Mouse (Mus musculus): ENCODE data around the gene Gm43720.
"Not testable (repeated sequence)": the region's sequence is repeated elsewhere in the genome, so short reads cannot be mapped to it uniquely, and the experiment has no call there.

Gene Gm43720

DNA sequence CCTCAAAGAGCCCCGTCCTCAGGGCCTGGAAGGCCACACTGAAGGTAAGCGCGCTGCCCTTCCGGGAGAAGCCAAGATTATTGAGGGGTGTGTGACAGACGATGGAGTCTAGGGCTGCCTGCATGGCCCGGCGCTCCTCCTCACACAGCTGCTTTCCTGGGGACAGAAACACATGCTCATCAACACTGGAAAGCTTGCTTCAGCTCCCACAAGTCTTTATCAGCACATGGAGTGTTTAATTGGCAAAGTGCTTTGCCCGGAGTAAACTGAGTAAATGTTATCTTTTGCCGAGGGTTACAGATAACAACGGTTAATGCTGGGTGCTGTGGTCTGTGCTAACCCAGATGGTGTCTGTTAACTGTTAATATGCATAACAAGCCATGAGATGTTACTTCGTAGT is 18.9 kb downstream of the Gm43720 start:
- no peak for DNase-seq

DNA sequence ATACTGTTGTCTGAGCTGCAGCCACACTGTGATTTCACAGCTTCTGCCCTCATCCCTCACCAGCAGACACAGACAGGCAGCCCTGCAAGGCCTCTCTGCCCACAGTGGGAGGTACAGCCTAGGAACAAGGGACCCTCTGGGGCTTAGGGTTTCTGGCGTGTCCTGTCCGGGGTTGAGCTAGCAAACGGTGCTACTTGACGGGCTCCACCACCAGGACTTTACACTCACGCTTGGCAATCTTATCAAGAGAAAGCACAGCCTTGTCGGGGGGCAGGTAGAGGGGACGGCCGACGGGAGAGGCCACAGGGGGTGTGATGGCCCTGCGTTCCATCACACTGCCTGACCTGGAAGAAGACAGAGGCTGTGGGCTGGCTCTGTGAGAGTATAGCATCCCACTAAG is 19.7 kb downstream of the Gm43720 start:
- no peak for DNase-seq

DNA sequence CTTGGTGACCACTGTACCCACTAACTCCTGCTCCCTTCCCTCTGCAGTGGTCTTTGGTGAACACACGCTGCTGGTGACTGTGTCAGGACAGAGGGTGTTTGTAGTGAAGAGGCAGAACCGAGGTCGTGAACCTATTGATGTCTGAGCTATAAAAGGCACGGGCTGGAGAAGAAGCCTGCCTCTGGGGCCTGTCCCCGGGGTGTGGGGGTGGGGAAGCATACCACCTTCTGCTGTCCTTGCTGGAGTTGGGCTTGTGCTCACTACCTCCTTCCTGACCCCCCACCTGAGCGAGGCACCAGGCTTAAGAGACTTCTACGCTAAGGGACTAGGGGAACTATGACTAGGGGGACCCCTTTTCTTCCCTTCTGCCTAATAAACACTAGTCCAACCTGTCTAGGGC is 20.8 kb downstream of the Gm43720 start:
- DNase-seq, result no peak

DNA sequence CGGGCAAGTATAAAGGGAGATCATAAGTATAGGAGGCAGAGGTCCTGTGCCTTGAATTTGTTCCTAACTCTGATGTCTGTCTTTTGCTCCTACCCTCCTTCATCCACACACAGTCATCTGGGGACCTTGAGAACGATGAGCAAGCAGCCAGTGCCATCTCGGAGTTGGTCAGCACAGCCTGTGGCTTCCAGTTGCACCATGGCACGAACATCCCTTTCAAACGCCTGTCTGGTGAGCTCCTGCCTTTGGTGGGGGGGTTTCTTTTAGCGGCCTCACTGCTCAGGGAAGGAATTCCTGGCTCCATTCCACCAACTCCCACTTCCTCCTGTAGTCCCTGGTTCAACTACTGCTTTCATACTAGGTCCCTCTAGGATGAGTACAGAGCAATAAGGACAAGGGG is 21.2 kb downstream of the Gm43720 start:
- no peak for DNase-seq

DNA sequence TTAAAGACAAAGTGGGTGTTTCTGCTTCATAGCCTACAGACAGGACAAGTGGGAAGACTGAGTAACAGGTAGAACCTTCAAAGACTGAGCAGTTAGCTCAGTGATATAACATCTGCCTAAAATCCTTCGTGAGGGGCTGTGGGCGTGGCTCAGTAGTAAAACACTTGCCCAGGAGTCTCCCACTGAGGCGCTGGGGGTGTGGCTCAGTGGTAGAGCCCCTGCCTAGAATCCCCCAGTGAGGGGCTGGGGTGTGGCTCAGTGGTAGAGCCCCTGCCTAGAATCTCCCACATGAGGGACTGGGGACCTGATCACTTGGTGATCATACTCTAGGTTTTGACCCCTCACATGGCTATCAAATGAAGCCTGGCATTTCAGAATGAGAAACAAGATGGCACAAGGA is 21.7 kb downstream of the Gm43720 start:
- DNase-seq, result no peak

DNA sequence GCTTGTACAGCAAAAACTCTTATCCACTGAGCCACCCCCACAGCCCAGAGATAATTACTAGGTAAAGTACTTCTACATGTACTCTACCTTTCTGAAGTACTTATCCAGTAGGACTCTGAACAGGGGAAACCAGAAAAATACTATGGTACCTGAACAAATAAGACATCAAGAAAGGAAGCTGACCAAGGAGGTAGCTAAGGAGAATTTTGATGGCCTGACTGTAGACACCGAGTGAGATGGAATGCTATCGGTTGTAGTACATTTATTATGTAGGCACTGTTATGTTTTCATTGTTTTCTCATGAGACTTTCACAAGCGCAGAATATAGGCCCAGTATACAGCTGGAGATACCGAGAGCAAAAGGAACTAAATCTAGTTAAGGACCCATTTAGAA is 22.2 kb downstream of the Gm43720 start:
- DNase-seq, result no peak

DNA sequence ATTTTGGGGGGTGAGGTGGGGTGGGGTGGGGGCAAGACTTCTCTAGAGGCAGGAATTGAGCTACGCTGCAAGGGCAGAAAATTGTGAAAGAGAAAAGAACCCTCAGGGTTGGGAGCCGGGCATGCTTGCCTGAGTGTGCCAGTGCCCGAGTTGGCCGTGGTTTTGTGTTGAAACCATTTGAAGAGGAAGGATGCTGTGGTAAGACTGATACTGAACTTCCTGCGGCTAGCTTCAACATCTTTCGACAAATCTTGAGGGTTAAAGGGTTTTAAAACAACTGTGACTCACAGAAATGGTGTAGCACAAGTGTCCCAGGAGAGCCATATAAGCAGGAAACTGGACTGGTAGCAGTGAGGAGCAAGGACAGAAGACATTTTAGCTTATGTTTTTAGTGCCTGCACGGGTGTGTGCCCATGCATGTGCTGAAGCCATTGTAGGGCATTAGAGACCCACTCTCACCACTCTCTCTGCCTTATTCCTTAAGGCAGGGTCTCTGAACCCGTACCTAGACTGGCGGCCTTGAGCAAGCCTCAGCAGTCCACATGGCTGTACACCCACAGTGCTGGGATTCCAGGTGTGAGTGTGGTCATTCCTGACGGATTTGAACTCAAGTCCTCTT is 22.7 kb downstream of the Gm43720 start:
- peak in 1 of 2 experiments; percentile 45 for DNase-seq

DNA sequence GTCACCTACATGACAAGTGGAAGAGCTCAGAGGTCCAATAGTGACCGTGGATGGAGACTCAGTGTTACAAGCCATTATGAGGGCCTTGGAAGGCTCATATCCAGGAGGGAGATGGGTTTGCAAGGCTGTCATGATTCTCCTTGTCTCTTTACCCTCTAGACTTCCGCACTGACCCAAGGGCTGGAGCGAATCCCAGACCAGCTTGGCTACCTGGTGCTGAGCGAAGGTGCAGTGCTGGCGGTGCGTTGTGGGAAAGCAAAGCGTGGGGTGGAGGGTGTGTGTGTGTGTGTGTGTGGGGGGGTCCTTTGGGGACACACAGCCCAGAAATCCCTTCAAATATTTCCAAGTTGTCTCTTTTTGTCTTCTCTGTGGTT is 23.7 kb downstream of the Gm43720 start:
- DNase-seq, result no peak

DNA sequence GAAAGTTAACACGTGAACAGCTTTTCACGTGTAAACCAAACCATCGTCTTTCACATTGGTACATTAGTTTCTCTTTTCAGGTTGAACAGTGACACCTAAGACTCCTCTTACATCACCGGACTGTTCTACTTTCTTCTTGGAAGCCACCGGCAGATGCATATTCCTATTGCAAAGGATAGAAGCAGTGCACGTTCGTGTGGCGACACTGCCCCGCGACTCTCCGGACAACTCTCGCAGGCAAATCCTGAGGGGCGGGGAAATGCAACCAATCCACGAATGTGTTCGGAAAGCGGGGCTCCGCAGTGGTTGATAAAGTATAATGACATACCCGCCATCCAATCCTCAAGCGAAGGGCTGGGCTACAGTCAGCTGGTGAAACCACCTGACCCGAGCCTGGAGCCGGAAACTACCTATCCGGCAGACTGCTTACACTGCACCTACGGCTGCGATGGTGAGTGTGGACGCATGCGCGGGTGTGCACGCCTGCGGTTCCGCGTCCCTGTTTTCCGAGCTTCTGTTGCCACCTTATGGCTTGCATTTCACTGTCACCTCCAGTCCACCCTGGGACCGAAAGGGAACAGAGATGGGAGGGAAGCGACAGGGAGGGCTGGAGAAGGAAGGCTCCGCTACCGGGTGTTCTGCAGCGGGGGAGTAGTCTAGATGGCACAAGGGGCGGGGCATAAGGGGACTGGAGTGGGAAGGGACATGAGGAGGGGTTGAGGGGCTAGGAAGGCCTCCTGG is 24.2 kb downstream of the Gm43720 start, which contains the start of gene Lamtor4:
Lamtor4 (plus strand) TSS at position 130 of the 741 bp plus-strand sequence.
- DNase-seq, result peak; percentile 79 to 89

DNA sequence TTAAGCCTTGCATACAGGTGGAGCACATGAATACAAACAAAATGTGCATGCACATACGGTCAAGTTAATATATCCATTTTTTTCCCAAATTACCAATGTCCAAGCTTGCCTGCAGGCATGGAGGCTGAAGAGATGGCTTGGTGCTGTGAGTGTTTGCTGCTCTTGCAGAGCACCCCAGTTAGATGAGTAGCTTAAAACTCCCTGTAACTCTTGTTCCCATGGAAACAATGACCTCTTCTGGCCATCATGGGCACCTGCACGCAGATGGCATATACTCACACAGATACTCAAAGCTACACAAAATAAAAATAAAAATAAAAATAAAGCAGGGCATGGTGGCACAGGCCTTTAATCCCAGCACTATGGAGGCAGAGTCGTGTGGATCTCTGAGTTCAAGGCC is 26.7 kb downstream of the Gm43720 start:
- DNase-seq, result no peak

DNA sequence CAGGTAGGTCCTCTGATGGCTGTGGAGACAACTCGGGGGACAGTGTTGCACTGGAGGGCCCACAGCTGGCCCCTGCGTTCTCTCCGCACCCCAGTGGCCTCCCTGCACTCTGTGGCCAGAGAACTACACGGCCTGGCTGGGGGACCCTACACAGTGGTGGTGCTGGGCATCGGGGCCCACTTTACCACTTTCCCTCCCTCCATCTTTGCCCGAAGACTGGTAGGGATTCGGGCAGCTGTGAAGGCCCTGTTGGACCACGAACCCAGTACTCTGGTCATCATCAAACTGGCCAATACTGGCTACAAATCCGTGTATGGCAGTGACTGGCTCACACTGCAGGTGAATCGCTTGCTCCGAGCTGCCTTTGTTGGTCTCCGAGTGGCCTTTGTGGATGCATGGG is 28.6 kb downstream of the Gm43720 start:
- no peak for DNase-seq

DNA sequence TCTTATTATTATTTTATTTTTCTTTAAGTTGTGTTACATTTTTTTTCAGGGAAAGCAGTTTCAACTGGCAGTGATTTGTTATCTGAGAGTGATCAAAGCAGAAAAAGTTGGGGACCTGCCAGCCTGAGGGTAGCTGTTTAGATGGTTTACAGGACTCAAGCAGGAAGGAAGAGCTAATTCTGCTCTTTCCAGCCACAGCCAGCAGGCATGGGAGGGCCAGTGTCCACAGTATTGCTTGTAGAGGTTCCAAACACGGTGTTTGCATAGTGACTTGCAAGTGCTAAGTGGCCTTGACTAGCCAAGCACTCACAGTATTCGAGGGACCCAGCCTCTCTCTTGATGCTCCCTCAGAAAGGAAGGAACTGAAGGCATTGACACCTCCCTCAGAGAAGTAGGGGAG is 38.2 kb downstream of the Gm43720 start:
- DNase-seq, result no peak

DNA sequence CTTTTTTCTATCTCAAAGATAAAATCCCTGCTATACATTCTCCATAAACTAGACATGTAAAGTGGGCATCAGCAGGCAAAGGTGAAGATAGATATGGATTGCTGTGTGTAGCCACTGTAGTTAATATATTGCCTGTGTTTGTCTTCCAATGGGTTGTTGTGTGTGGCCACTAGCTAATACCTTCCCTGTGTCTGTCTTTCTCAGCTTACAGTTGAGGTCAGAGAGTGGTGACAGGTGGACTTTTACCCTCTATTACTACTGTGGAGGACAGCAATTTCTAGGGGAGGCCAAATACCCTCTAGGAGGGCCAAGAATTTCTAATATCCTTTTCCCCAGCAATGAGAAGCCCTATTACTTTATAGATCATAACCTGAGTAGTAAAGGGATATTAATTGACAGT is 45.5 kb downstream of the Gm43720 start:
- no peak for DNase-seq

DNA sequence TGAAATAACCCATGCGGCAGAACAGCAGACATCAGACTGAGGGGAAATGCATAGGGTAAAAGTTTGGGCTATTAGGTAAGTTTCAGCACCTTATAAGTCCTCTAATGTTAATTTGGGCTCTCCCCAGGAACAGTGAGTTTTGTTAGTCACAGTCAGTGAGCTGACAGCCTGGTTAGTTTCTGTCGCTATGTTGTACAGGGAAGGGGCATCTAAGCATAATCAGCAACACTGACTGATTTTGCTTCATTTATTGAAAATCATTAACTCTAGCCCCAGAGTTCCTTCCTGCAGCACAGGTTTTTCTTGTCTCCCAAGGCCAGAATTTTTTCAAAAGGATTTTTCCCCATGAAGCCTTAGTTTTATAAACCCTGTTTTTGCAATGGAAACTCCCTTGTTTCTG is 46.0 kb downstream of the Gm43720 start:
- no peak for DNase-seq

DNA sequence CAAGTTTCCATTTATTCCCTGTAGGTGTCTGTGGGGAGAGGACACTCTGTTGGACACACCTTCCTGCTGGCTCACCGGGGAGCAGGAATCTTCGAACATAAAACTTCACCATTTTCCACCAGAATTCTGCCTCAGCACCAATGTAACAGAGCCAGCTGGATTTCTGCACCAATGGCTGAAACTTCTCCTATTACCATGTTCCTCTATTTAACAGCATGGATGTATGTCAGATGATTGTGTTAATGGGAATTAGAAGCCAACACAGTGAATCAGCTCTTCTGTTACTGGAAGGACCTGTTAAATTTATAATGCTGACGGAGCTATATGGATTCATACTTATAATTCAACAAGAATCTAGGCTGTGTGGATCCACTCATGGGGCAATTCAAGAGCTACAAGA is 50.2 kb downstream of the Gm43720 start:
- no peak for DNase-seq

DNA sequence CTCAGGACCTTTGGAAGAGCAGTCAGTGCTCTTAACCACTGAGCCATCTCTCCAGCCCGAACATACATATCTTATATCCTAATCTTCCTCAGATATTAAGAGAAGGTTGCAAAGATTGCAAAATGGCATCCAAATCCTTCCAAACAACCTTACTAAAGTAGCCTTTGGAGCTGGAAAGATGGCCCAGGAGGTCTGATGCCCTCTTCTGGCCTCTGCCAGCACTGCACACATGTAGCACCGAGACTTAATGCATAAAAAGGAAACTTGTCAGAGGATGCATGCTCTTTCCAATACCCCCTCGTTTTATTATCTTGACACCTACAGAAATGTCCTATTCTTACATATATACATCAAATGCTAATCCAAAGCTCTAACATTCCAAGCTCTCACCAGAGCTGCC is 51.7 kb downstream of the Gm43720 start:
- peak in 1 of 2 experiments; percentile 65 for DNase-seq

DNA sequence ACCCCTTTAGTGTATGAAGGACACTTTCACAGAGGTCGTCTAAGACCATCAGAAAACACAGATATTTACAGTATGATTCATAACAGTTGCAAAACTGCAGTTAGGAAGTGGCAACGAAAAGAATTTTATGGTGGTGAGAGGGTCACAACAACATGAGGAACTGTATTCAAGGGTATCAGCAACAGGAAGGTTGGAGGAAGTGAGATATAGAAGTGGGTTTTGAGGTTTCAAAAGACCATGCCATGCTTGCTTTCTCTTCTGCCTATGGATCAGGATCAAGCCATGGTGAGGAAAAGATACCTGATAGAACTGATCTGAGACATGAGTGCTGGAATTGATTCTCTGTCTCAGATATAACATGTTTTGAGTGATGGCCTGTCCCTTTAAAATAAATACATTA is 52.4 kb downstream of the Gm43720 start:
- no peak for DNase-seq

DNA sequence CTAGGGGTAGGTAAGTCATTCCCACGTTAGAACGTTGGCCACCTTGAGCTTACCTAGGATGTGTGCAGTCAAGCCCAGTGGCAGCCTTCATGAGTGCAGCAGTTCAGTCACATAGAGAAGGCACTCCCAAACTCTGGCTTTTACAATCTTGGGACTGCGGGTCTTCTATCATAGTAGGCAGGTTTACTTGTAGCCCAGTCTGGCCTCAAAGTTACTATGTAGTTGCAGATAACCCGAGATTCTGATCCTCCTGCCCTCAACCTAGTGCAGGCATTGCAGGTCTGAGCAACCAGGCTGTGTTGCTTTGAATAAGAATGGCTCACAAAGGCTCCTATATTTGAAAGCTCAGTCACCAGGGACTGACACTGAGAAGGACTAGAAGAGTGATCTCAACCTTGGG is 53.3 kb downstream of the Gm43720 start:
- DNase-seq, result no peak

DNA sequence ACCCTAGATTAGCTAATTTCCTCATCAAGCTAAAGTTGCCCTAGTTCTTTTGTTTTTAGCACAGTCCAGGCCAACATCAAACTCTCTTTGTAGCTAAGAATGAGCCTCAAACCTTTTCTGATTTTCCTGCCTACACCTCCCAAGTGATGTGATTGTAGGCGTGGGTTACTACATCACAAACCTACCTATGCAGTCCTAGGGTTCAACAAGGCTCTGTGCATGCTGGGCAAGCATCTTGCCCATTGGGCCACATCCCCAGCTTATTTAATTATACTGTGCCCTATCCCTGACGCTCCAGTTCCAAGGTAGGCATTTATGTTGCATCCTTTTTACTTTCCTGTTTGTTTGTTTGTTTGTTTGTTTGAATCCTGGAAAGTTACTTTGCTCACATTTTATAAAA is 54.1 kb downstream of the Gm43720 start, which contains the start of gene Nxpe5:
Nxpe5 (plus strand) TSS at position 199 of the 400 bp plus-strand sequence.
- DNase-seq, result no peak

DNA sequence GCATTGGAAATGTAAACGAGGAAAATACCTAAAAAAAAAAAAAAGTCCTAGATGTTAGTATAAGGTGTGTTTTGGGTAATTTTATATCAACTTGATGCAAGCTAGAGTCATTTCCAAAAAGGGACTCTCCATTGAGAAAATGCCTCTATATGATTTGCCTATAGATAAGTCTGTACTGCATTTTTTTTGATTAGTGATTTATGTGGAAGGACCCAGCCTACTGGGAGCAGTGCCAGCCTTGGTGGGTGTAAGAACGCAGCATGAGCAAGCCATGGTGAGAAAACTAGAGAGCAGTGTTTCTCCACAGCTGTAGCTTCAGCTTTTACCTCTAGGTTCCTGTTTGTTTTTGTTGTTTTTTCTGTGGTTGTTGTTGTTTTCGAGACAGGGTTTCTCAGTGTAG is 56.5 kb downstream of the Gm43720 start:
- no peak for DNase-seq

DNA sequence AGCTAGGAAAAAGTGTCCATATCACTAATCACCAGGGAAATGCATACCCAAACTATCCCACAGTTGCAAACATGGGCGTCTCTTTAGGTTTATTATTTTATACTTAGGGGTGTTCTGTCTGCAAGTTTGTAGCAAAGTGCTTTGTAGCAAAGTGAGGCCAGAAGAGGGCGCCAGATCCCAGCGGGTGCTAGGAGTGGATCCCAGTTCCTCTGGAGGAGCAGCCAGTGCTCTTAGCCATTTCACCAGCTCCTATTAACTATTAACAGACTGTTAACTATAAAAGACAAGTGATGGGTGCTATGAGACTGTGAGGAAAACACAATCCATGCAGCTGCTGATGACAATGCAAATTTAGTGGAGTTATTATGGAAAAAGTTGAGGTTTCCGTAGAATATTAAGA is 57.6 kb downstream of the Gm43720 start:
- DNase-seq, result peak; percentile 67 to 88

DNA sequence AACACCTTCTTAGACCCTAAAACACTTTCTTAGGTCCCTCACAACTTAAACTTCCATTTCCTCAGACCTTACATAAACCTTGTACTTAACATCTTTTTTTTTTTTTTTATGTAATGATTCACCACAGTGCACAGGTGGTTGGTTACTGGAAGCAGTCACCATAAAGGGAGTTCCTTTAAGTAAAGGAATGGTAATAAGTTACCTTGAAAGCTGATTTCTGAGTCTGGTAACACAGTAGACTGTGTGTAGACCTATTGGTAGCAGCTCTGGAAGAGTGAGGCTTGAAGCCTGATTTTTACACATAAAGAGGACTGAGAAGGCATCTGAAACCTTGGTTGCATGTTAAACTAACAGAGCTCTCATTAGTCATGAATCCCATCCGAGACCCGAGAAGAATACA is 59.9 kb downstream of the Gm43720 start:
- DNase-seq, result no peak

DNA sequence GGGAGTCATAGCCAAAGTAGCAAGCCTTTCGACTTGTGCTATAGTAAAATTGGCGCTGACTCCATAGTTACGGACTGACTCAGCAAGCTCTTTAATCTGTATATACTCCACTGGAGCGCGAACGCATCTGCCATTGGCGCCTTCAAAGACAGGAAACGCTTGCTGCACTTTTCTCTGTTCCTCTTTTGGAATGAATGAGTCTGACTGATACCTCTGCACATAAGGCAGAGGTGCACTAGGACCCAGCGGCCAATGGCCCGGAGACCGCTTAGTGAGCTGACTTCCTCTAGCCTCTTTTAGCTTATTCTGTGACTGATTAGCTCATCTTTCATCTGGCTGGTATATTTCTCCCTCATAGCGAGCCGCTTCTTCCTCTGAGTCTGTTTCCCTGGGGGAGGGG is 63.1 kb downstream of the Gm43720 start:
- not testable (repeated sequence) for DNase-seq

Data from spleen, adult 18-20 months (tissue).